11 mouse cellular contexts compared by ENCODE assay signal in the genomic region with DNA sequence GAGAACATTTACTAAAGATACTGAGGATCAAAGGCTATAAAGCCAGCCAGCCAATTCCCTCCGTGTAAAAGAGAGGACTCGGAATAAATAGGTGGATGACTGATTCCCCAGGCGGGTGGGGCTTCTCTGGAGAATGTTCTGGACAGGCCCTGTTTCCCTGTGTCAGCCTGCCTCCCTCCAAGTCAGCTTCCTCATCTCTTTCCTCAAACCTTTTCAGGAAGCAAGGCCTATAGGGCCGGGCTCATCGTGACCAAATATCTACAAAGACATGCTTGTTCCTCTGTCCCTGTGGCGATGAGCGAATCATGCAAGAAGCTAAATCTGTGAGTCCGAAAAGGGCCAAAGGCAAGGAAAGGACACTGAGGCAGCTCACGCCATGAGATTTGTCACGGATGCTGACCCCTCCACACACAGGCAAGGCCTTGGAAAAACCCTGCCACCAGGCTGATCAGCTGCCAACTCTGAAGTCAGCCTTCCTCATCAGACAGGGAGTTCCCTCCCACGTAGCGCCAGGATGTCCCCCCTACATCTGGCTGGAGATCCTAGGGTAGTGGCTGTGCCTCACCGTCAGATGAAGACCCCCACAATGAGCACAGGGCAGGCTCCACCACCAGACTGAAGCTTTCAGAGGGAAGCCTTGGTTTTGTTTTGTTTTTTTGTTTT. TPM values are rescaled to one million over a fixed set of nuclear protein-coding genes. Genes with fewer than 3 reads are reported as not detected.
DNase-seq lines count a peak whose midpoint lies in the region; ATAC-seq and TF ChIP-seq lines count a peak whose summit lies in the region.
"Had no signal": no experiment of that assay in that cellular context is flagged by ENCODE, and none has a peak within 500 bp of the region (broad histone marks: within the 10 kb centered on the region; RNA-seq: fewer than 3 reads in every experiment).

No protein-coding gene starts in this region.

- H3K4me1 ChIP-seq in lung, postnatal 0 days (ENCODE audit: insufficient read depth, low read depth, low read length): peaks cover 21% of the 10 kb centered on the region
- peaks cover 8% of the 10 kb centered on the region for H3K4me1 ChIP-seq in small intestine, adult 2 months (ENCODE audit: control insufficient read depth, insufficient read depth, insufficient read length, low read length)

- H3K9me3 ChIP-seq in lung, postnatal 0 days (ENCODE audit: low read length): no peaks in the 10 kb centered on the region

- 58% methylated on average over 13 of the region's 13 CpGs for WGBS in lung, postnatal 0 days
- WGBS in small intestine, adult 2 months: 68% methylated on average over 13 of the region's 13 CpGs

- no peak for TF ChIP-seq CTCF in lung, postnatal 0 days (IDR thresholded peaks at IDR 0.05)
- TF ChIP-seq CTCF in small intestine, adult 2 months (IDR thresholded peaks at IDR 0.05; ENCODE audit: extremely low read depth, insufficient read length, insufficient replicate concordance, low read depth, low read length): no peak

- DNase-seq in gastrocnemius, adult 18-20 months (ENCODE audit: low spot score): peak; percentile 57
- no peak for DNase-seq in gastrocnemius, postnatal 25 days
- DNase-seq in lung, postnatal 0 days (ENCODE audit: low spot score): peak; percentile 50
- DNase-seq in lung, postnatal 14 days: no peak
- peak; percentile 59 to 68 for DNase-seq in heart, postnatal 36 days
- no peak for DNase-seq in cerebellum, postnatal 36 days
- no peak for DNase-seq in thymus, postnatal 14 days
- DNase-seq: adrenal gland, postnatal 36 days; cerebellum, adult 9-10 months had no signal

- H3K4me3 ChIP-seq in lung, postnatal 0 days (ENCODE audit: low read depth, low read length): no peak overlapping the region
- H3K4me3 ChIP-seq in small intestine, adult 2 months (ENCODE audit: low read depth, low read length): no peak overlapping the region

- H3K36me3 ChIP-seq in lung, postnatal 0 days (ENCODE audit: insufficient read depth, low read length): no peaks in the 10 kb centered on the region
- no peaks in the 10 kb centered on the region for H3K36me3 ChIP-seq in small intestine, adult 2 months (ENCODE audit: control insufficient read depth, insufficient read depth, low read length)

- no peak overlapping the region for H3K9ac ChIP-seq in lung, postnatal 0 days (replicated peaks; ENCODE audit: low read depth)
- H3K9ac ChIP-seq: liver, embryonic 14.5 days had no signal

- 0 out of 2 replicates have a peak overlapping the region, but pooled peaks have one; percentile 7 for H3K27ac ChIP-seq in lung, postnatal 0 days (ENCODE audit: low read length)
- H3K27ac ChIP-seq in small intestine, adult 2 months (ENCODE audit: insufficient read depth, low read depth, low read length): peak overlapping the region; percentile 41
- H3K27ac ChIP-seq: liver, embryonic 14.5 days had no signal

- intact Hi-C loops in heart, postnatal 36 days (cut with DNase I): loop anchor here (2.0 to 5.0 kb wide), 2 partner anchors 20 to 37 kb away; no protein-coding TSS in a partner anchor

- no peaks in the 10 kb centered on the region for H3K27me3 ChIP-seq in lung, postnatal 0 days (replicated peaks; ENCODE audit: insufficient read depth, low read length)
- H3K27me3 ChIP-seq in small intestine, adult 2 months (ENCODE audit: control insufficient read depth, insufficient read depth, low read length): no peaks in the 10 kb centered on the region

- no peak for TF ChIP-seq POLR2A in small intestine, adult 2 months (IDR thresholded peaks at IDR 0.05; ENCODE audit: low read depth, low read length)

- peak; percentile 48; the same call in 1 of the 2 replicates for TF ChIP-seq EP300 in lung, postnatal 0 days (IDR thresholded peaks at IDR 0.05)

- no peak overlapping the region for H3K4me2 ChIP-seq in lung, postnatal 0 days (replicated peaks; ENCODE audit: low read depth, low read length)

- ATAC-seq in lung, postnatal 0 days: no peak

RNA-seq across cellular contexts. Expression of a gene that starts 3.3 kb away (rescaled TPM):
- 10 to 100 TPM; 53.7 to 61.6 TPM for total RNA-seq in gastrocnemius, adult 18-20 months (2021)
- 100 to 1,000 TPM; 105 to 107 TPM for total RNA-seq in gastrocnemius, postnatal 25 days (2021)
- 20.2 and 25.3 TPM in 2 replicates for polyA plus RNA-seq in lung, postnatal 0 days (2015; fragmentation: Nextera tagmentation; extraction: Ambion mirVana)
- 100 to 1,000 TPM; 240 to 255 TPM for total RNA-seq in heart, postnatal 36 days (2021)
- 38.2 and 40.5 TPM in 2 replicates for polyA plus RNA-seq in small intestine, adult 2 months (2012; rRNA removed)

RNA-seq across cellular contexts. Expression of a gene that starts 12.2 kb away (rescaled TPM):
- not detected for total RNA-seq in gastrocnemius, adult 18-20 months (2021)
- total RNA-seq in gastrocnemius, postnatal 25 days (2021): not detected
- not detected in 2 replicates for polyA plus RNA-seq in lung, postnatal 0 days (2015; fragmentation: Nextera tagmentation; extraction: Ambion mirVana)
- total RNA-seq in heart, postnatal 36 days (2021): not detected
- not detected in 2 replicates for polyA plus RNA-seq in small intestine, adult 2 months (2012; rRNA removed)
- total RNA-seq: adrenal gland, postnatal 36 days had no signal
- polyA plus RNA-seq: liver, embryonic 14.5 days had no signal

RNA-seq across cellular contexts. Expression of a gene that starts 34.9 kb away (rescaled TPM):
- total RNA-seq in gastrocnemius, adult 18-20 months (2021): under 1 TPM in 1 of 2 experiments, not detected in 1; 0.34 TPM
- not detected for total RNA-seq in gastrocnemius, postnatal 25 days (2021)
- not detected in 2 replicates for polyA plus RNA-seq in lung, postnatal 0 days (2015; fragmentation: Nextera tagmentation; extraction: Ambion mirVana)
- not detected for total RNA-seq in heart, postnatal 36 days (2021)
- polyA plus RNA-seq in small intestine, adult 2 months (2012; rRNA removed): 42.4 and 23,172 TPM in 2 replicates
- total RNA-seq: adrenal gland, postnatal 36 days had no signal

RNA-seq across cellular contexts. Expression of a gene that starts 55.7 kb away (rescaled TPM):
- not detected for total RNA-seq in gastrocnemius, adult 18-20 months (2021)
- total RNA-seq in gastrocnemius, postnatal 25 days (2021): not detected
- polyA plus RNA-seq in lung, postnatal 0 days (2015; fragmentation: Nextera tagmentation; extraction: Ambion mirVana): not detected in 2 replicates
- not detected for total RNA-seq in heart, postnatal 36 days (2021)
- 23.4 TPM in 1 of 2 replicates, not detected in the other for polyA plus RNA-seq in small intestine, adult 2 months (2012; rRNA removed)
- total RNA-seq: adrenal gland, postnatal 36 days had no signal
- polyA plus RNA-seq: liver, embryonic 14.5 days had no signal

Comparison
In these comparisons a context has a peak if more than half of its experiments do, and no peak if none do; other contexts are left out.
1. DNase-seq: peak in gastrocnemius, adult 18-20 months (single experiment), lung, postnatal 0 days (single experiment) and heart, postnatal 36 days (2 of 2); none in gastrocnemius, postnatal 25 days (single experiment), lung, postnatal 14 days (single experiment), cerebellum, postnatal 36 days (0 of 2) and thymus, postnatal 14 days (single experiment).